Mouse (Mus musculus): ENCODE results near the gene Gm9837. TPM values are rescaled to one million over a fixed set of nuclear protein-coding genes. Genes with fewer than 3 reads are reported as not detected.
A peak's percentile ranks its signal among the peaks of the same experiment; 100 is the strongest.

Gm9837 gene
- polyA plus RNA-seq, 1 experiment from 2014 or later: not detected

- no peak overlapping the region for H3K4me3 ChIP-seq
- WGBS: 87% methylated on average over 8 of the region's 8 CpGs
- H3K9ac ChIP-seq: no peak overlapping the region
- H3K4me2 ChIP-seq (replicated peaks): no peak overlapping the region
- no peaks in the 10 kb centered on the region for H3K36me3 ChIP-seq
- ATAC-seq (ENCODE audit: low FRiP score): no peak
- no peak overlapping the region for H3K27ac ChIP-seq
- no peaks in the 10 kb centered on the region for H3K4me1 ChIP-seq
- H3K9me3 ChIP-seq (replicated peaks): no peaks in the 10 kb centered on the region
- no peaks in the 10 kb centered on the region for H3K27me3 ChIP-seq
These were observed 22.3 kb downstream of the Gm9837 start for GRCm38 (mm10) chr11:53447996-53448395.

GRCm38 (mm10) chr11:53446183-53446582, 24.1 kb downstream of the Gm9837 start:
- no peaks in the 10 kb centered on the region for H3K9me3 ChIP-seq (replicated peaks)
- H3K27me3 ChIP-seq: no peaks in the 10 kb centered on the region
- H3K4me1 ChIP-seq: no peaks in the 10 kb centered on the region
- no peak for ATAC-seq (ENCODE audit: low FRiP score)
- H3K36me3 ChIP-seq: no peaks in the 10 kb centered on the region
- H3K4me2 ChIP-seq (replicated peaks): no peak overlapping the region
- H3K27ac ChIP-seq: no peak overlapping the region
- H3K4me3 ChIP-seq: no peak overlapping the region
- no peak overlapping the region for H3K9ac ChIP-seq
- WGBS: 92% methylated on average over 13 of the region's 13 CpGs

- WGBS: 58% methylated on average over 13 of the region's 13 CpGs
- no peak for ATAC-seq (ENCODE audit: low FRiP score)
These were observed 24.7 kb downstream of the Gm9837 start for GRCm38 (mm10) chr11:53445562-53445961.

GRCm38 (mm10) chr11:53443861-53444260, 26.4 kb downstream of the Gm9837 start:
- Histone ChIP-seq H3K4me1 (no peaks in the 10 kb centered on the region), H3K27me3 (no peaks in the 10 kb centered on the region), H3K4me2 (replicated peaks) (no peak overlapping the region), H3K9me3 (replicated peaks) (no peaks in the 10 kb centered on the region), H3K4me3 (no peak overlapping the region), H3K27ac (no peak overlapping the region), H3K36me3 (no peaks in the 10 kb centered on the region), H3K9ac (no peak overlapping the region)
- no peak for ATAC-seq (ENCODE audit: low FRiP score)
- WGBS: 38% methylated on average over 6 of the region's 6 CpGs

More at GRCm38 (mm10) chr11:53445562-53445961, 24.7 kb downstream of the Gm9837 start:
- H3K9ac ChIP-seq: no peak overlapping the region
- H3K4me1 ChIP-seq: no peaks in the 10 kb centered on the region
- no peaks in the 10 kb centered on the region for H3K36me3 ChIP-seq
- no peaks in the 10 kb centered on the region for H3K27me3 ChIP-seq
- no peak overlapping the region for H3K27ac ChIP-seq
- no peak overlapping the region for H3K4me2 ChIP-seq (replicated peaks)
- H3K4me3 ChIP-seq: no peak overlapping the region
- H3K9me3 ChIP-seq (replicated peaks): no peaks in the 10 kb centered on the region

- no peak for ATAC-seq (ENCODE audit: low FRiP score)
- Histone ChIP-seq H3K27ac (no peak overlapping the region), H3K4me3 (no peak overlapping the region), H3K36me3 (no peaks in the 10 kb centered on the region), H3K4me1 (no peaks in the 10 kb centered on the region), H3K27me3 (no peaks in the 10 kb centered on the region), H3K9me3 (replicated peaks) (no peaks in the 10 kb centered on the region), H3K9ac (no peak overlapping the region), H3K4me2 (replicated peaks) (no peak overlapping the region)
- 48% methylated on average over 12 of the region's 12 CpGs for WGBS
These were observed 28.4 kb downstream of the Gm9837 start for GRCm38 (mm10) chr11:53441921-53442320.

- no peak for ATAC-seq (ENCODE audit: low FRiP score)
- H3K4me2 ChIP-seq (replicated peaks): no peak overlapping the region
- H3K9ac ChIP-seq: no peak overlapping the region
- no peaks in the 10 kb centered on the region for H3K9me3 ChIP-seq (replicated peaks)
- H3K27ac ChIP-seq: no peak overlapping the region
- no peaks in the 10 kb centered on the region for H3K36me3 ChIP-seq
- WGBS: 87% methylated on average over 6 of the region's 6 CpGs
- H3K4me3 ChIP-seq: no peak overlapping the region
- no peaks in the 10 kb centered on the region for H3K4me1 ChIP-seq
- H3K27me3 ChIP-seq: no peaks in the 10 kb centered on the region
These were observed 33.9 kb downstream of the Gm9837 start for GRCm38 (mm10) chr11:53436338-53436737.

- Histone ChIP-seq H3K9ac (no peak overlapping the region), H3K36me3 (no peaks in the 10 kb centered on the region), H3K9me3 (replicated peaks) (no peaks in the 10 kb centered on the region), H3K27me3 (no peaks in the 10 kb centered on the region), H3K4me2 (replicated peaks) (no peak overlapping the region), H3K4me3 (no peak overlapping the region), H3K4me1 (no peaks in the 10 kb centered on the region), H3K27ac (no peak overlapping the region)
- 81% methylated on average over 8 of the region's 8 CpGs for WGBS
- no peak for ATAC-seq (ENCODE audit: low FRiP score)
These were observed 34.8 kb downstream of the Gm9837 start for GRCm38 (mm10) chr11:53435504-53435903.

- WGBS: 64% methylated on average over 6 of the region's 6 CpGs
- Histone ChIP-seq H3K9me3 (replicated peaks) (no peaks in the 10 kb centered on the region), H3K4me2 (replicated peaks) (no peak overlapping the region), H3K4me3 (no peak overlapping the region), H3K36me3 (peaks cover 10% of the 10 kb centered on the region), H3K4me1 (peaks cover 8% of the 10 kb centered on the region), H3K27me3 (no peaks in the 10 kb centered on the region), H3K27ac (no peak overlapping the region), H3K9ac (no peak overlapping the region)
- no peak for ATAC-seq (ENCODE audit: low FRiP score)
These were observed 37.2 kb downstream of the Gm9837 start for GRCm38 (mm10) chr11:53433057-53433456.

- WGBS: 20% methylated on average over 9 of the region's 9 CpGs
- Histone ChIP-seq H3K27me3 (no peaks in the 10 kb centered on the region), H3K36me3 (peaks cover 15% of the 10 kb centered on the region), H3K9ac (peak overlapping the region; percentile 20), H3K4me1 (peaks cover 8% of the 10 kb centered on the region), H3K4me2 (replicated peaks) (peak overlapping the region; percentile 86), H3K9me3 (replicated peaks) (no peaks in the 10 kb centered on the region), H3K27ac (peak overlapping the region; percentile 56), H3K4me3 (peak overlapping the region; percentile 70)
- ATAC-seq (ENCODE audit: low FRiP score): peak; percentile 55
These were observed 38.8 kb downstream of the Gm9837 start for GRCm38 (mm10) chr11:53431347-53432056.

- Histone ChIP-seq H3K36me3 (peaks cover 15% of the 10 kb centered on the region), H3K9me3 (replicated peaks) (no peaks in the 10 kb centered on the region), H3K4me3 (peak within 1 kb of the TSS; percentile 70), H3K9ac (peak within 1 kb of the TSS; percentile 87), H3K27me3 (no peaks in the 10 kb centered on the region), H3K27ac (peak within 1 kb of the TSS; percentile 56), H3K4me1 (peaks cover 8% of the 10 kb centered on the region), H3K4me2 (replicated peaks) (peak within 1 kb of the TSS; percentile 86)
- WGBS: under 1% methylated on average over 44 of the region's 44 CpGs
- peak; percentile 97 for ATAC-seq (ENCODE audit: low FRiP score)
These were observed 39.5 kb downstream of the Gm9837 start, which contains the start of the genes Uqcrq and Gdf9 for GRCm38 (mm10) chr11:53430670-53431346. Uqcrq (minus strand) TSS chr11:53430831. Gdf9 (plus strand) TSS chr11:53431023.

GRCm38 (mm10) chr11:53430300-53430669, 40.0 kb downstream of the Gm9837 start:
- under 1% methylated on average over 34 of the region's 34 CpGs for WGBS
- Histone ChIP-seq H3K36me3 (peaks cover 15% of the 10 kb centered on the region), H3K4me3 (peak overlapping the region; percentile 70), H3K9ac (peak overlapping the region; percentile 87), H3K4me1 (peaks cover 8% of the 10 kb centered on the region), H3K27ac (peak overlapping the region; percentile 49), H3K4me2 (replicated peaks) (peak overlapping the region; percentile 86), H3K27me3 (no peaks in the 10 kb centered on the region), H3K9me3 (replicated peaks) (no peaks in the 10 kb centered on the region)
- ATAC-seq (ENCODE audit: low FRiP score): peak; percentile 69

GRCm38 (mm10) chr11:53429182-53429581, 41.1 kb downstream of the Gm9837 start:
- no peak for ATAC-seq (ENCODE audit: low FRiP score)
- peaks cover 15% of the 10 kb centered on the region for H3K36me3 ChIP-seq
- peak overlapping the region; percentile 86; the same call in 1 of the 2 replicates for H3K4me2 ChIP-seq (replicated peaks)
- H3K9me3 ChIP-seq (replicated peaks): no peaks in the 10 kb centered on the region
- no peak overlapping the region for H3K27ac ChIP-seq
- H3K4me1 ChIP-seq: peaks cover 8% of the 10 kb centered on the region
- H3K27me3 ChIP-seq: no peaks in the 10 kb centered on the region
- H3K4me3 ChIP-seq: no peak overlapping the region
- H3K9ac ChIP-seq: no peak overlapping the region

- Histone ChIP-seq H3K4me2 (replicated peaks) (no peak overlapping the region), H3K4me1 (peaks cover 8% of the 10 kb centered on the region), H3K27me3 (no peaks in the 10 kb centered on the region), H3K36me3 (peaks cover 15% of the 10 kb centered on the region), H3K9ac (no peak overlapping the region), H3K4me3 (no peak overlapping the region), H3K9me3 (replicated peaks) (no peaks in the 10 kb centered on the region), H3K27ac (no peak overlapping the region)
- WGBS: 98% methylated on average over 5 of the region's 5 CpGs
- no peak for ATAC-seq (ENCODE audit: low FRiP score)
These were observed 41.6 kb downstream of the Gm9837 start for GRCm38 (mm10) chr11:53428716-53429057.
